Mouse (Mus musculus) forebrain, embryonic 16.5 days (tissue): ENCODE measurements around the gene Gm45208. TPM values are rescaled to one million over a fixed set of nuclear protein-coding genes. Genes with fewer than 3 reads are reported as not detected.
"Not testable (repeated sequence)": the region's sequence is repeated elsewhere in the genome, so short reads cannot be mapped to it uniquely, and the experiment has no call there.

ENCODE experiments used
- ATAC-seq: fragments of 200-750 bp; cut with Nextera tagmentation; 2 replicates; pipeline ENCODE4 v1.8.0; 2017; ENCODE audit warnings: mild to moderate bottlenecking, moderate library complexity
- H3K27ac ChIP-seq: fragments of 300-500 bp; sonication (generic); 2 replicates; pipeline ENCODE4 v1.5.1; 2014; ENCODE audit warnings: low read length, control low read depth
- H3K27me3 ChIP-seq: fragments of 300-500 bp; sonication (generic); replicated peaks from 2 replicates; pipeline ENCODE4 v1.6.1; 2014; ENCODE audit warnings: low read length; ENCODE audit not compliant: control insufficient read depth, insufficient read depth
- H3K36me3 ChIP-seq: fragments of 300-500 bp; sonication (generic); 2 replicates; pipeline ENCODE4 v1.6.1; 2014; ENCODE audit not compliant: control insufficient read depth, insufficient read depth
- H3K4me1 ChIP-seq: fragments of 300-500 bp; sonication (generic); replicated peaks from 2 replicates; pipeline ENCODE4 v1.6.1; 2014; ENCODE audit warnings: low read length; ENCODE audit not compliant: control insufficient read depth, insufficient read depth
- H3K4me2 ChIP-seq: fragments of 300-500 bp; sonication (generic); 2 replicates; pipeline ENCODE4 v1.6.1; 2014; ENCODE audit warnings: mild to moderate bottlenecking, low read length, control low read depth
- H3K4me3 ChIP-seq: fragments of 300-500 bp; sonication (generic); replicated peaks from 2 replicates; pipeline ENCODE4 v1.5.1; 2014; ENCODE audit warnings: mild to moderate bottlenecking, low read length, control low read depth
- H3K9ac ChIP-seq: fragments of 300-500 bp; sonication (generic); replicated peaks from 2 replicates; pipeline ENCODE4 v1.6.1; 2014; ENCODE audit warnings: low read depth, low read length, control low read depth
- H3K9me3 ChIP-seq: fragments of 300-500 bp; sonication (generic); 2 replicates; pipeline ENCODE4 v1.6.1; 2016; ENCODE audit warnings: low read length; ENCODE audit not compliant: control insufficient read depth
- WGBS: fragments of 180-500 bp; shearing (Covaris S2); extraction: QIAGEN DNeasy Blood & Tissue Kit; methylation state at CpG from one replicate; pipeline ENCODE4 v1.1.7; 2014; 5-methylcytosine and 5-hydroxymethylcytosine counted together
- polyA plus RNA-seq: library from polyadenylated mRNA; unstranded; fragments of >200 nt; fragmentation: Nextera tagmentation; extraction: Ambion mirVana; gene quantifications from 2 replicates; pipeline ENCODE4 v1.2.1, GENCODE M21; 2015

The Gm45208 gene
- polyA plus RNA-seq, 1 experiment from 2014 or later, result 0.71 TPM

DNA sequence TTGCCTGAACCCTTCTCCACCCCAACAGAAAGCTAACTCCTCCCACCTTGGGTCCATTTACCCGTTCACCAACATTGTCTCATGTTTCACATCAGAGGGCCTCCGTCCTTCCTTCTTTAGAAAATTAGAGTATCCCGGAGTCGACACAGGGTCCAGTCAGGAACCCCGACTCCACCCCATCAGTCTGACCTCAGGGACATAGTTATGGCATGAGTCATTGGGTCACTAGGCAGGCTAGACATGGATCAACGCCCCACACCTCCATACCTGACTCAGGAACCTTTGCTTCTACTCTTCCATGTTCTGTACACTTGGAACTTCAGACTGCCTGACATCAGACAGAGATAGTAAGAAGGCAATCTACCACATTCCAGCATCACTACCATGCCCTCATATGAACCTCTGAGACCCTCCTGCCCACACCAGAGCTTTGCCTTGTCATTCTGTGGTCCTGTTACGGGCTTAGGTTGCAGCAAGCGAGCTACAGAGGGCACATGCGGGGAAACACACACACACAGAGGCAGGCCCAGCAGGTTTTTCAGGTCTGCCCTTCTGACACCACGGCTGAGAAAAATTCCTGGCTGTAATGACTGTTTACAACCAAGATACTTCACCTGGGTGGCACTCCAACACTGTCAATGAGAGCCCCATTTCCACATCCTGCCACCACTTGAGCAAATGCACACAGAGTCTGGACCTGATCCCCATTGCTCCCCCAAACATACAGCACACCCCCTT is 18.2 kb downstream of the Gm45208 start:
- no peak overlapping the region for H3K4me3 ChIP-seq
- no peaks in the 10 kb centered on the region for H3K9me3 ChIP-seq
- no peak overlapping the region for H3K4me2 ChIP-seq
- no peaks in the 10 kb centered on the region for H3K27me3 ChIP-seq
- 0 out of 2 replicates have a peak, but pooled peaks cover 8% of the 10 kb centered on the region for H3K36me3 ChIP-seq
- peaks cover 4% of the 10 kb centered on the region; the same call in 1 of the 2 replicates for H3K4me1 ChIP-seq
- ATAC-seq, result no peak
- WGBS, result 79% methylated on average over 10 of the region's 10 CpGs
- H3K27ac ChIP-seq, result no peak overlapping the region
- H3K9ac ChIP-seq, result no peak overlapping the region

DNA sequence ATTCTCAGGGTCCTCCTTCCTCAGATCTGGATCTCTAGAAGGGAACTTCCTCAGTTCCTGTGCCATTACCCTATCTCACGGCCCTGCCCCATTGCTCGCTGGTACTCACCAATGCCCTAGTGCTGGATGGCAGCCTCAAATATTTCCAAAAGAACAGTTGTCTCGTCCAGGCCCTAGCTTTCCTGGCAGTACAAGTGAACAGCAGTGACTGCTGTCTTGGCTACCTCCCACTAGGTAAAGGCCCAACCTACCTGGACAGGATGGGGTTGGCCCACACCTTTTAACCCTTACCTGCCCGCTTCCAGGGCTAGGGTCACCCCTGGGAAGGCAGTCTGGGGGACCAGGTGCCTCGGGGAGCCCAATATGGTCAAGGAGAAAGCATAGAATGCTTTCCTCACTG is 19.1 kb downstream of the Gm45208 start:
- Histone ChIP-seq H3K4me2 (no peak overlapping the region), H3K4me3 (no peak overlapping the region), H3K9me3 (no peaks in the 10 kb centered on the region), H3K27ac (no peak overlapping the region), H3K9ac (no peak overlapping the region), H3K27me3 (no peaks in the 10 kb centered on the region), H3K4me1 (peaks cover 4% of the 10 kb centered on the region; the same call in 1 of the 2 replicates), H3K36me3 (0 out of 2 replicates have a peak, but pooled peaks cover 6% of the 10 kb centered on the region)
- WGBS, result 87% methylated on average over 5 of the region's 5 CpGs
- ATAC-seq, result no peak

DNA sequence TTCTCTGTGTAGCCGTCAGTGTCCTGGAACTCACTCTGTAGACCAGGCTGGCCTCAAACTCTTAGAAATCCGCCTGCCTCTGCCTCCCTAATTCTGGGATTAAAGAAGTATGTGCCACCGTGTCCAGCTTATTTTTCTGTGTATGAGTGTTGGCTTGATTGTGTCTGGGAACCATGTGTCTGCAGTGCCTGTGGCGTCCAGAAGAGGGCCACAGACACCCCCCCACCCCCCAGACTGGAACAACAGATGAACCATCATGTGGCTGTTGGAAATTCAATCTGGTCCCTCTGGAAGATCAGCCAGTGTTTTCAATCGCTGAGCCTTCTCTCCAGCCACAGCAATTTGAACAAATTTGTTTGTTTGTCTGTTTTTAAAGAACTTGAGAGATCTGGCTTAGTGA is 21.4 kb downstream of the Gm45208 start:
- no peak for ATAC-seq
- Histone ChIP-seq H3K9ac (no peak overlapping the region), H3K4me2 (no peak overlapping the region), H3K9me3 (no peaks in the 10 kb centered on the region), H3K27me3 (no peaks in the 10 kb centered on the region), H3K27ac (no peak overlapping the region), H3K4me1 (peaks cover 4% of the 10 kb centered on the region; the same call in 1 of the 2 replicates), H3K36me3 (no peaks in the 10 kb centered on the region), H3K4me3 (no peak overlapping the region)
- WGBS, result 53% methylated on average over 5 of the region's 5 CpGs

DNA sequence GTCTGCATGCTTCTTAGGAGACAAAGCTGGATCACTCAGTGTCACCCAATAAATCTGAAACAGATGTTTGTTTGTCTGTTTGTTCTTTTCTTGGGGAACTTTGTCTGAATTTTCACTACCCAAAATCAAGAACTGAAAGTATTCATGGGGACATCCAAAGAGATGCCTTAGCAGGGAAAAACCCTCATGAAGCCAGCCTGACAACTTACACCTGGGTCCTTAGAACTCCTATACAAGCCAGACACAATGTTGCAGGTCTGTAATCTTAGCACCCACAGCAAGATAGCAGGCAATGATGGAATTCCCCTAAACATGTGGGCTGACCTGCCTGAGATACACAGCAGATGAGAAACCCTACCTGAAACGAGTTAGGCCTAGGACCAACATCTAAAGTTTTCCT is 22.9 kb downstream of the Gm45208 start:
- WGBS, result 64% methylated on average over 1 of the region's 1 CpGs
- no peak overlapping the region for H3K4me3 ChIP-seq
- H3K9ac ChIP-seq, result no peak overlapping the region
- H3K4me2 ChIP-seq, result no peak overlapping the region
- H3K4me1 ChIP-seq, result 0 out of 2 replicates have a peak, but pooled peaks cover 4% of the 10 kb centered on the region
- H3K36me3 ChIP-seq, result no peaks in the 10 kb centered on the region
- H3K9me3 ChIP-seq, result no peaks in the 10 kb centered on the region
- no peaks in the 10 kb centered on the region for H3K27me3 ChIP-seq
- H3K27ac ChIP-seq, result no peak overlapping the region
- ATAC-seq, result no peak

DNA sequence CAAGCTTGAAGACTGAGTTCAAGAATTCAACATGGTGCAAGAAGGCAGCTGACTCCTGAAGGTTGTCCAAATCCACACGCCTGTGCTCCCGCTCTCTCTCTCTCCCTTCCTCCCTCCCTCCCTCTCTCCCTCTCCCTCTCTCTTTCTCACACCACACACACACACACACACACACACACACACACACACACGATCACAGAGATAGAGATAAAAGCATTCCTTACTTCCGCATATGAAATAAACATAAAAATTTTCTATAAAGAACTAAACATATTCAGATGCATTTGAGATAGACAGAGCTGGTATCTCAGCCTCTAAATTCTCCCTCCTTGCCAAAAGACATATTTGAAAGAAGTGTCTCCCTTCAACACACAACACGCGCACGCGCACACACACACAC is 23.4 kb downstream of the Gm45208 start:
- H3K27ac ChIP-seq, result no peak overlapping the region
- H3K4me2 ChIP-seq, result no peak overlapping the region
- no peaks in the 10 kb centered on the region for H3K9me3 ChIP-seq
- no peak overlapping the region for H3K4me3 ChIP-seq
- H3K4me1 ChIP-seq, result 0 out of 2 replicates have a peak, but pooled peaks cover 4% of the 10 kb centered on the region
- no peak overlapping the region for H3K9ac ChIP-seq
- WGBS, result 87% methylated on average over 8 of the region's 8 CpGs
- H3K27me3 ChIP-seq, result no peaks in the 10 kb centered on the region
- H3K36me3 ChIP-seq, result no peaks in the 10 kb centered on the region
- no peak for ATAC-seq

DNA sequence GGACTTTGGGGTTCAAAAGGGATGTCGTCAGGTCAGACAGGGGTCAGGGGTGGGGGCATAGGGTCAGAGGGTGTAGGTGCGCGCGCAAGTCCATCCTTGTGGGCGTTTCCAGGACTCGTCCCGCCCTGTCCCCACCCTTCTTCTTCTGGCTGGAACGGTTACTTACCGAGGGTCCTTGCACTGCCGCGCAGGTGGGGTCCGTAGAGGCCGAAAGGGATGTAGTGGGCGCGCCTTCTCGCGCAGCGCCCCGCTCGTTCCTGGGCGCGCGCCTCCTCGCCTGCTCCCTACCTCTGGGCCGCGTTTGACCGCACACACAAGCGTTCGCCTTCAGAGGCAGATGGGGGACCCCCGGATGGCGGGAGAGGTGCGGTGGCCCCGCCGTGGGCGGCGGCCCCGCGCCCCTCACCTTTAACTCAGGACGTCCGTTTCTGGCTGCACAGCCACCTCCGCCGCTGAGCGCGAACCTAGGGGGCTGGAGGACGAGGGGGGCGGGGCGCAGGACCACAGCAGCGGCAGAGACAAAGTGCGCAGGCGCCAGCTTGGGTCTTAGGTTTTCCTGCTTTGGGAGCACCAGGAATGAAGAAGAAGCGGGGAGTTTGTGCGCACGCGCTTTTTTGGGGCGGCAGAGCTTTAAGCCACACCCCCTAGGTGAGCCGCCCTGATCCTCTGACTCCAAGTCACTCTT is 28.5 kb downstream of the Gm45208 start, which contains the start of gene Ccdc120:
Ccdc120 (minus strand) TSS at position 474 of the 685 bp plus-strand sequence.
- WGBS, result 17% methylated on average over 24 of the region's 56 CpGs
- Histone ChIP-seq H3K27me3 (no peaks in the 10 kb centered on the region), H3K36me3 (no peaks in the 10 kb centered on the region), H3K4me2 (peak within 1 kb of the TSS; percentile 57), H3K27ac (peak within 1 kb of the TSS; percentile 50), H3K9me3 (no peaks in the 10 kb centered on the region), H3K9ac (peak within 1 kb of the TSS; percentile 79), H3K4me3 (peak within 1 kb of the TSS; percentile 70), H3K4me1 (0 out of 2 replicates have a peak, but pooled peaks cover 4% of the 10 kb centered on the region)
- ATAC-seq, result peak; percentile 86

DNA sequence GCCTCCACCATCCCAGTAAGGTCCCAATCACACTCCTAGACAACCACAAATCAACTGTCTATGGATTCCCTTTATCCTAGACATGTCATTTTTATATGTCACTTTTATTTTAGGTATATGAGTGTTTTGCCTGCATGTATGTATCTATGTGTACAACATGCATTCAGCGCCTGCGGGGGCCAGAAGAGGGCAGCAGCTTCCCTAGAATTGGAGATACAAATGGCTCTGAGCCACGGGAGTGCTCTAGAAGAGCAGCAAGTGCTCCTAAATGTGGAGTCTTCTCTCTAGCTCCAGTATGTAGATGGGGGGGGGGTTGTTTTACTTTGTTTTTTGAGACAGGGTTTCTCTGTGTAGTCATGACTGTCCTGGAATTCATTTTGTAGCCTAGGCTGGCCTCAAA is 31.6 kb downstream of the Gm45208 start:
- not testable (repeated sequence) for H3K9ac ChIP-seq, ATAC-seq, H3K36me3 ChIP-seq, H3K9me3 ChIP-seq, H3K27me3 ChIP-seq, H3K4me3 ChIP-seq, H3K4me1 ChIP-seq, H3K4me2 ChIP-seq, H3K27ac ChIP-seq
- WGBS, result 27% methylated on average over 2 of the region's 3 CpGs

DNA sequence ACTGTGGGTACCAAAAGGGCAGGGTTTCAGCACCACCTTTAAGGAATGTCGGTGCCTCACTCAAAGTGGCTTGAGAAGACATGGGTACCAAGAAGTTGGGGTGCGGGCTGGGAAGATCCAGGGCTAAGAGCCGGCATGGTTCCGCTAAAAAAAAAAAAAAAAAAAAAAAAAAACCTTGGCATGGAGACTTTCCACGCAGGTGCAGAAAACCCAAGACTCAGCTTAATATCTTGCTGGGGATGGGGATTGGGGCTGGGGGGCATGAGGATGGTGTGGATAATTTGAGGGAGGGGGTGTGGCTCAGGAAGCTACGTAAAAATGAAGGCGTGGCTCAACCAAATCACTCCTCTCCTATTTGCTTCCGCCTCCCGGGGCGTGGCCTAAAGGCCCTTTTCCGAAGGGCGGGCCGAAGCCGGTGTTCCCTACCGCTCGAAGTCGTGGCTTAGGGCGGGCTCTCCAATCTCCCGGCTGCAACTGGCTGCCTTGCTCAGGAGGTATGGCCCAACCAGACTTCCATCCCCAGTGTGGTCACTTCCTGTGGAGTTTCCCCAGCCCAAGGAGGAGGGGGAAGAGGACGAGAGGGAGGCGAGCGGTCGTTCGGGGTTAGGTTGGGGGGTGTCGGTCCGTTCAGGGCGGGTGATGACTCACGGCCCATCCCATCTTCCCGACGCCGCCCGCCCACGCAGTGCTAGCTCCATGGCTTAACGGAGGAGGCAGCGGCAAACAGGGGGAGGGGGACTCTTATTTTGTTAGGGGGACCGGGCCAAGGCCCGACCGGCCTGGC is 40.3 kb downstream of the Gm45208 start, which contains the start of gene Tfe3:
Tfe3 (plus strand) TSS at position 424 of the 784 bp plus-strand sequence.
- no peak within 1 kb of the TSS; the same call in 1 of the 2 replicates for H3K27ac ChIP-seq
- no peaks in the 10 kb centered on the region for H3K9me3 ChIP-seq
- 0 out of 2 replicates have a peak, but pooled peaks cover 2% of the 10 kb centered on the region for H3K36me3 ChIP-seq
- H3K27me3 ChIP-seq, result no peaks in the 10 kb centered on the region
- peak within 1 kb of the TSS; percentile 67 for H3K4me2 ChIP-seq
- H3K4me3 ChIP-seq, result peak within 1 kb of the TSS; percentile 61
- ATAC-seq, result peak; percentile 96
- peak within 1 kb of the TSS; percentile 58 for H3K9ac ChIP-seq
- H3K4me1 ChIP-seq, result peaks cover 19% of the 10 kb centered on the region
- 13% methylated on average over 36 of the region's 38 CpGs for WGBS

DNA sequence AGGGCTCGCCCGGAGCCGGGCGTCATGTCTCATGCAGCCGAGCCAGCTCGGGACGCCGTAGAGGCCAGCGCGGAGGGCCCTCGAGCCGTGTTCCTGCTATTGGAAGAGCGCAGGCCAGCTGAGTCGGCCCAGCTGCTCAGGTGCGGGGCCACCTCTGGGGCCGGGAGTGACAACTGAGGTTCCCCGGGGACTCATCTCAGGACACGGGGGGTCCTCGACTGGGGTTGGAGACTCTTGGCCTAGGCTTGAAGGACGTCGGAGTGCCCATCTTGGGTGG is 40.8 kb downstream of the Gm45208 start:
- H3K9ac ChIP-seq, result peak overlapping the region; percentile 58
- H3K4me2 ChIP-seq, result peak overlapping the region; percentile 67
- H3K27ac ChIP-seq, result no peak overlapping the region; the same call in 1 of the 2 replicates
- H3K4me3 ChIP-seq, result peak overlapping the region; percentile 61
- WGBS, result 10% methylated on average over 17 of the region's 21 CpGs
- no peaks in the 10 kb centered on the region; the same call in 1 of the 2 replicates for H3K9me3 ChIP-seq
- ATAC-seq, result no peak
- no peaks in the 10 kb centered on the region for H3K27me3 ChIP-seq
- 0 out of 2 replicates have a peak, but pooled peaks cover 2% of the 10 kb centered on the region for H3K36me3 ChIP-seq
- peaks cover 19% of the 10 kb centered on the region for H3K4me1 ChIP-seq
